In the genomic region with DNA sequence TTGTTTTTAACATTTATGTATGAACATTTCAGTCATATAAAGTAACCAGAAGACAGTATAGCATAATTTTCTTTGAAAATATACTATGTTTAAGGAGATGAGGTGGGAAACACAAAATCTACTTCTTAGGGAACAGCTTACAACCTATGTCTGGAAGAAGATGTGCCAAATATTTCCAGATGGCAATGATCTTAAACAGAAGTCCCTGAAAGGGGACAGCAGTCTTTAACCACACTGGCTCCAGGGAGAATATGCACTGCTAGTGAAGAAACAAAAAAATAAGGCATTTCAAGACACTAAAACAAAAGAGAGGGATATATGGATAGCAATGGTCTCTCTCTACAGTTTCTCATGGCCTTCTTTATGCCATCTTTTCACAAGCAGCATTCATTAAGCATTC, we compare ENCODE assay signal across 20 mouse cellular contexts.
"Had no signal": no experiment of that assay in that cellular context is flagged by ENCODE, and none has a peak within 500 bp of the region (broad histone marks: within the 10 kb centered on the region; RNA-seq: fewer than 3 reads in every experiment).

No protein-coding gene starts in this region.

- DNase-seq: kidney, adult 9 months; kidney, postnatal 14 days; kidney, postnatal 4 days; layer of hippocampus, adult 9-11 months; layer of hippocampus, postnatal 36 days; liver, postnatal 0 days; lung, embryonic 14.5 days; right cerebral cortex, postnatal 14 days; right cerebral cortex, postnatal 4 days; thymus, adult 2 months; thymus, postnatal 14 days; thymus, postnatal 4 days had no signal

- H3K27ac ChIP-seq: left cerebral cortex, adult 2 months; liver, embryonic 14.5 days; macrophage; midbrain, embryonic 12.5 days; stomach, postnatal 0 days had no signal

- H3K27me3 ChIP-seq: midbrain, embryonic 12.5 days had no signal

- H3K4me3 ChIP-seq: left cerebral cortex, adult 2 months; midbrain, embryonic 12.5 days had no signal

- H3K9ac ChIP-seq: liver, embryonic 14.5 days; liver, postnatal 0 days; lung, embryonic 14.5 days; midbrain, embryonic 12.5 days had no signal

- H3K9me3 ChIP-seq: midbrain, embryonic 12.5 days had no signal

- H3K36me3 ChIP-seq: midbrain, embryonic 12.5 days had no signal

- ATAC-seq: liver, postnatal 0 days; lung, postnatal 0 days; midbrain, embryonic 16.5 days had no signal

- H3K4me2 ChIP-seq: liver, embryonic 11.5 days; lung, embryonic 14.5 days; midbrain, embryonic 12.5 days had no signal

- H3K4me1 ChIP-seq: midbrain, embryonic 12.5 days had no signal
